Mouse (Mus musculus) NIH3T3 (cell line): ENCODE data around the gene Gm1604a.
"Not testable (repeated sequence)": the region's sequence is repeated elsewhere in the genome, so short reads cannot be mapped to it uniquely, and the experiment has no call there.

Experiments
- DNase-seq: peaks from one replicate; pipeline ENCODE4 v3.0.0-alpha.2; 2012; ENCODE audit warnings: low read depth

Gene Gm1604a

GRCm38 (mm10) chr17:7025257-7025656, at the start of gene Gm1604a:
TSS of gene Gm1604a (plus strand) at chr17:7025568.
- not testable (repeated sequence) for DNase-seq

GRCm38 (mm10) chr17:6978287-6979248, 46.8 kb upstream of the Gm1604a start, which contains the start of gene Gm49721:
TSS of gene Gm49721 (plus strand) at chr17:6978904.
- peak; percentile 51 for DNase-seq

GRCm38 (mm10) chr17:6979380-6979779, 46.0 kb upstream of the Gm1604a start:
- DNase-seq = peak; percentile 20

- not testable (repeated sequence) for DNase-seq
These were observed 45.2 kb upstream of the Gm1604a start for GRCm38 (mm10) chr17:6980144-6980543.

- DNase-seq = not testable (repeated sequence)
These were observed 39.2 kb upstream of the Gm1604a start for GRCm38 (mm10) chr17:6986118-6986517.

- not testable (repeated sequence) for DNase-seq
These were observed 29.9 kb upstream of the Gm1604a start for GRCm38 (mm10) chr17:6995504-6995903.

GRCm38 (mm10) chr17:6996826-6997225, 28.5 kb upstream of the Gm1604a start:
- DNase-seq = not testable (repeated sequence)

- DNase-seq = not testable (repeated sequence)
These were observed 27.4 kb upstream of the Gm1604a start for GRCm38 (mm10) chr17:6997778-6998490.

- DNase-seq = not testable (repeated sequence)
These were observed 23.4 kb upstream of the Gm1604a start for GRCm38 (mm10) chr17:7001790-7002585.

GRCm38 (mm10) chr17:7003392-7003791, 22.0 kb upstream of the Gm1604a start:
- not testable (repeated sequence) for DNase-seq

GRCm38 (mm10) chr17:7005646-7006045, 19.7 kb upstream of the Gm1604a start:
- DNase-seq = not testable (repeated sequence)

GRCm38 (mm10) chr17:7008885-7009284, 16.5 kb upstream of the Gm1604a start:
- not testable (repeated sequence) for DNase-seq

- DNase-seq = not testable (repeated sequence)
These were observed 15.9 kb upstream of the Gm1604a start for GRCm38 (mm10) chr17:7009440-7009839.

- not testable (repeated sequence) for DNase-seq
These were observed 15.5 kb upstream of the Gm1604a start for GRCm38 (mm10) chr17:7009901-7010300.

GRCm38 (mm10) chr17:7014190-7014589, 11.2 kb upstream of the Gm1604a start:
- not testable (repeated sequence) for DNase-seq

- DNase-seq = not testable (repeated sequence)
These were observed 487 bp downstream of the Gm1604a start for GRCm38 (mm10) chr17:7025764-7026346.

GRCm38 (mm10) chr17:7030204-7030603, 4.8 kb downstream of the Gm1604a start:
- not testable (repeated sequence) for DNase-seq

- DNase-seq = peak; percentile 67
These were observed 5.3 kb downstream of the Gm1604a start for GRCm38 (mm10) chr17:7030622-7031174.

- DNase-seq = not testable (repeated sequence)
These were observed 8.1 kb downstream of the Gm1604a start for GRCm38 (mm10) chr17:7033192-7034166.
